28 mouse cellular contexts compared by ENCODE assay signal in genomic region chr13:114833351-114833750, GRCm38 (mm10). TPM values are rescaled to one million over a fixed set of nuclear protein-coding genes. Genes with fewer than 3 reads are reported as not detected.
DNase-seq lines count a peak whose midpoint lies in the region; ATAC-seq and TF ChIP-seq lines count a peak whose summit lies in the region.
"Had no signal": no experiment of that assay in that cellular context is flagged by ENCODE, and none has a peak within 500 bp of the region (broad histone marks: within the 10 kb centered on the region; RNA-seq: fewer than 3 reads in every experiment).

No protein-coding gene starts in this region.

- H3K9ac ChIP-seq in lung, embryonic 14.5 days, result no peak overlapping the region
- H3K9ac ChIP-seq: embryonic facial prominence, embryonic 12.5 days; heart, embryonic 13.5 days; hindbrain, embryonic 14.5 days; liver, embryonic 14.5 days; neural tube, embryonic 15.5 days had no signal

- H3K9me3 ChIP-seq in lung, embryonic 14.5 days (ENCODE audit: low read depth, low read length), result no peaks in the 10 kb centered on the region
- H3K9me3 ChIP-seq: embryonic facial prominence, embryonic 12.5 days; heart, embryonic 13.5 days; neural tube, embryonic 15.5 days had no signal

- H3K4me2 ChIP-seq in lung, embryonic 14.5 days, result no peak overlapping the region
- H3K4me2 ChIP-seq: embryonic facial prominence, embryonic 12.5 days; heart, embryonic 13.5 days; hindbrain, embryonic 14.5 days; neural tube, embryonic 15.5 days had no signal

- peaks cover 9% of the 10 kb centered on the region for H3K4me1 ChIP-seq in lung, embryonic 14.5 days (ENCODE audit: insufficient read depth)
- H3K4me1 ChIP-seq: embryonic facial prominence, embryonic 12.5 days had no signal

- no peak overlapping the region for H3K4me3 ChIP-seq in lung, embryonic 14.5 days (ENCODE audit: low read depth, low read length)
- H3K4me3 ChIP-seq: embryonic facial prominence, embryonic 12.5 days; heart, embryonic 13.5 days; neural tube, embryonic 15.5 days had no signal

- 49% methylated on average over 4 of the region's 4 CpGs for WGBS in lung, embryonic 14.5 days

- 0 out of 2 replicates have a peak overlapping the region, but pooled peaks have one; percentile 22 for H3K27ac ChIP-seq in lung, embryonic 14.5 days (ENCODE audit: low read depth)
- H3K27ac ChIP-seq: embryonic facial prominence, embryonic 12.5 days; heart, embryonic 13.5 days; hindbrain, embryonic 14.5 days; kidney, postnatal 0 days; liver, embryonic 14.5 days; neural tube, embryonic 15.5 days had no signal

- peak; percentile 65 for DNase-seq in lung, embryonic 14.5 days
- no peak for DNase-seq in lung, postnatal 4 days
- DNase-seq in induced T-regulatory cell, adult 2 months (ENCODE audit: low read depth), result peak; percentile 43
- peak; percentile 44 for DNase-seq in lung, postnatal 25 days (ENCODE audit: low spot score)
- DNase-seq in urinary bladder, postnatal 36 days (ENCODE audit: low spot score in 2 of 2), result no peak
- no peak for DNase-seq in layer of hippocampus, adult 18-20 months (ENCODE audit: low spot score in 2 of 2)
- no peak for DNase-seq in adrenal gland, adult 18-20 months (ENCODE audit: low spot score in 2 of 2)
- DNase-seq: adrenal gland, adult 8-10 months; cerebellum, adult 11 months; cerebellum, adult 9-10 months; embryo, embryonic 11 days; gastrocnemius, postnatal 36 days; heart, postnatal 10 days; kidney, adult 8-10 months; kidney, postnatal 4 days; liver; midbrain, embryonic 14.5 days; retina, postnatal 1 day; right cerebral cortex, postnatal 25 days; thymus, adult 2 months; thymus, postnatal 36 days had no signal

- no peaks in the 10 kb centered on the region for H3K27me3 ChIP-seq in lung, embryonic 14.5 days (ENCODE audit: insufficient read depth, low read length)
- H3K27me3 ChIP-seq: embryonic facial prominence, embryonic 12.5 days; heart, embryonic 13.5 days; neural tube, embryonic 15.5 days had no signal

- H3K36me3 ChIP-seq in lung, embryonic 14.5 days (ENCODE audit: insufficient read depth), result peaks cover 40% of the 10 kb centered on the region; the same call in 1 of the 2 replicates

- TF ChIP-seq CTCF in lung, embryonic 14.5 days (IDR thresholded peaks at IDR 0.05; ENCODE audit: low read depth), result no peak

- peak; percentile 29; the same call in 1 of the 2 replicates for ATAC-seq in lung, embryonic 14.5 days (ENCODE audit: insufficient read depth)
- ATAC-seq: forebrain, embryonic 14.5 days had no signal

RNA-seq across cellular contexts. Expression of gene Mocs2, which starts 15.3 kb away (rescaled TPM):
- 81.4 and 89.7 TPM in 2 replicates for polyA plus RNA-seq in lung, embryonic 14.5 days (2014; fragmentation: Nextera tagmentation; extraction: Ambion mirVana)
- total RNA-seq in layer of hippocampus, adult 18-20 months (2021), result 10 to 100 TPM; 78.6 to 82.5 TPM
- total RNA-seq in adrenal gland, adult 18-20 months (2021), result 100 to 1,000 TPM; 135 to 156 TPM

Comparison
In these comparisons a context has a peak if more than half of its experiments do, and no peak if none do; other contexts are left out.
1. DNase-seq: peak in lung, embryonic 14.5 days (single experiment), induced T-regulatory cell, adult 2 months (single experiment) and lung, postnatal 25 days (single experiment); none in lung, postnatal 4 days (0 of 2), urinary bladder, postnatal 36 days (0 of 2), layer of hippocampus, adult 18-20 months (0 of 2) and adrenal gland, adult 18-20 months (0 of 2).